Mouse (Mus musculus): ENCODE measurements at regions not wholly inside any gene's neighbourhood (a gene's known extent, or its start where the extent isn't known, plus 50 kb on each side); places are given as distances from the start of the nearest gene placed in this dataset.

DNA sequence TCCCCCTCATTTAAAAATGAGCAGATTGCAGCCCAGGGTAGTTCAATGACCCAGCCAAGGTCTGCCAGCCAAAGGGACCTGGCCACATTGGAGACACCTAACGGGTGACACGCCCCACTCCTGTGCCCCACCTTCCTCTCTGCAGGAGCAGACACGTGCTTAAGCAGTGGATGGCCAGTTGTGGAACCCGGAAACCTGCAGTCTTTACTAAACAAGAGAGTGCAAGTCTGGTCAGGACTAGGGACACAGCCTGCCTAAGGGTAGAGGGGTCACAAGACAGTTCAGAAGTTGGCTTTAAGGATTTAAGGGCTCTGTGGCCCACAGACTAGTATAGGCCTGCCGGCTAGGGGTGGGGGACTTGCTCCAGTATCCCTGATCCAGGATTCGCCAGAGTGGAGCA, 179.2 kb upstream of the Gm4791 start:
- H3K4me3 ChIP-seq (ENCODE audit: insufficient read depth, poor library complexity, severe bottlenecking), result no peak overlapping the region
- H3K27me3 ChIP-seq (ENCODE audit: control insufficient read depth, insufficient read depth, insufficient read length), result no peaks in the 10 kb centered on the region
- H3K36me3 ChIP-seq (ENCODE audit: control insufficient read depth, insufficient read depth), result no peaks in the 10 kb centered on the region

DNA sequence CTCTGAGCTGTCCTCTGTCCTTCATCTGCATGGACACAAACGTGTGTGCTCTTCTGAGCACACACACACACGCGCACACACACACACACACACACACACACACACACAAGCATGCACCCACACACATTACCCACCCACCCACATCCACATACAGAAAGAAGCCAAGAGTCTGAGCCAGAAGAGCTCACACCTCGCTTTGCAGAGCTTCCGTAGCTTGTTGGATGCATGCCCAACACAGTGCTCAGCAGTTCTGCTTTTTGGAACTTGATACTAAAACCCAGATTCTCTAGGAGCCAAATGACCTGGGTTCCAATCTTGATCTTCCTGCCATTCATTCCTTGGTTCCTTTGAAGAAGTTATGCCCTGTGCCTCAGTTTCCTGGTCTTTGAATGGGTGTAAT, 182.4 kb upstream of the Gm4791 start:
- Histone ChIP-seq H3K36me3 (ENCODE audit: control insufficient read depth, insufficient read depth) (no peaks in the 10 kb centered on the region), H3K79me2 (ENCODE audit: control insufficient read depth, insufficient read depth) (no peaks in the 10 kb centered on the region), H3K4me3 (ENCODE audit: insufficient read depth, poor library complexity, severe bottlenecking) (no peak overlapping the region), H3K27me3 (ENCODE audit: control insufficient read depth, insufficient read depth, insufficient read length) (no peaks in the 10 kb centered on the region), H3ac (ENCODE audit: control insufficient read depth, insufficient read length, low read depth) (no peak overlapping the region), H3K79me3 (ENCODE audit: low read depth) (no peaks in the 10 kb centered on the region)
- TF ChIP-seq MYOG (IDR thresholded peaks at IDR 0.05; ENCODE audit: control insufficient read depth, extremely low read depth, insufficient read length), result no peak
- TF ChIP-seq FOSL1 (IDR thresholded peaks at IDR 0.05; ENCODE audit: insufficient read depth, low read length, poor library complexity, severe bottlenecking), result no peak
- TF ChIP-seq USF1 (IDR thresholded peaks at IDR 0.05; ENCODE audit: low read depth), result no peak
- no peak for TF ChIP-seq CTCF (IDR thresholded peaks at IDR 0.05; ENCODE audit: control insufficient read depth, insufficient read depth, insufficient read length)
- no peak for TF ChIP-seq MYOD1 (IDR thresholded peaks at IDR 0.05; ENCODE audit: control insufficient read depth, insufficient read length, low read depth)
- no peak for TF ChIP-seq CEBPB (IDR thresholded peaks at IDR 0.05; ENCODE audit: low read depth)
- TF ChIP-seq MAX (IDR thresholded peaks at IDR 0.05), result no peak

More for the DNA sequence above, 179.2 kb upstream of the Gm4791 start:
- H3ac ChIP-seq (ENCODE audit: control insufficient read depth, insufficient read length, low read depth), result no peak overlapping the region
- no peak for TF ChIP-seq CEBPB (IDR thresholded peaks at IDR 0.05; ENCODE audit: low read depth)
- no peaks in the 10 kb centered on the region for H3K79me3 ChIP-seq (ENCODE audit: low read depth)
- H3K79me2 ChIP-seq (ENCODE audit: control insufficient read depth, insufficient read depth), result no peaks in the 10 kb centered on the region

DNA sequence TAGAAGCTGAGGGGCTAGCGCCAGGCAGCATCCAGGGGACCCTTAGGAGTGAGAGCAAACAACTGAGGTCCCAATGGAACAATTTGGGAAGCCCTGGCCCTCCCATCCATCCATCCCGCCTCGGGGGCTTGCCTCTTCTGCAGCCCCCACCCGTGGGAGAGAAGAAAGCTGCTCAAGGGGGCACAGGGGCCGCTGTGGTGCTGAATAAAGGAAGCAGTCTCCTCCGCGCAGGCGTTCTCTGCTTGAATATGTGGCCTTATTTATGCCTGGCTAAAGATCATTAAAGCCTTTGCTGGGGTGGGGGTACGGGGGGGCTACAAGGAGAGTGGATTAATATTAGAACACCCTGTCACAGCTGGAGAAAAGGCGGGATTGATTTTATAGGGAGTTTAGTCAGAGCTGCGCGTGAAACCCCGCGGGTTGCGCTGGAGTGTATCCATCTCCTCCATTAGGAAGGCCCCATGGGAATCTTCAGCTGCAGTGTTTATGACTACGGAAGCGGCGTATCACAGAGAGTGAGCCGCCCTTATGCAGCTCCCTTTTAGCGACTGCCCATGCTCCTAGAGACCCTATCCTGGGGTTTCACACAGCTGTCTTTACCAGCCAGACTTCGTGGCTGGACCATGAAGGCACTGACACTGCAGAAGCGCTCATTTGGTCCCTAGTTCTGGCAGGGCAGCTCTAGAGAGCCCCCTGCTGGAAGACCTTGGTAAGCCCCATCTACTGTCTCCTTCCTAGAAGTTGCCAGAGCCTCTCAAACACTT, 183.9 kb upstream of the Gm4791 start:
- Histone ChIP-seq H3K4me3 (ENCODE audit: insufficient read depth, poor library complexity, severe bottlenecking) (no peak overlapping the region), H3K27me3 (ENCODE audit: control insufficient read depth, insufficient read depth, insufficient read length) (no peaks in the 10 kb centered on the region)

DNA sequence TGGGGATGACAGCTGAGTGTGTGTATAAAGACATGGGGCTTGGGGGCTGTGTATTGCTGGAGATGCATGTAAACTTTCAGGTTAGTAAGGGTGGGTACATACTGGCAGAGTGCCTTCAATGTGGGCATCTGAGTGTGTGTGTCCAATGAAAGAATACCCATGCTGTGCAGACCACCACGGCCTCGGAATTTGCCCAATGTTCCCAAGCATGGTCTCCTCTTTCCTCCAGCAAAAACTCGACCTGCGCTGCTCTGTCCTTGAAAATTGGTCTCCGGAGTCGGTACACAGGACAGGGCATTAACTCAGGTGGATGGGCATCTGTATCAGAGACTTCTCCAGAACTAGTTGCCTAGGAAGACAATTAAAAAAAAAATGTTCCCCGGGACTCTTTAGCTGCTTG, 188.3 kb upstream of the Gm4791 start:
- H3ac ChIP-seq (ENCODE audit: control insufficient read depth, insufficient read length, low read depth), result no peak overlapping the region
- no peaks in the 10 kb centered on the region for H3K36me3 ChIP-seq (ENCODE audit: control insufficient read depth, insufficient read depth)
- no peak for TF ChIP-seq CEBPB (IDR thresholded peaks at IDR 0.05; ENCODE audit: low read depth)
- TF ChIP-seq USF1 (IDR thresholded peaks at IDR 0.05; ENCODE audit: low read depth), result no peak
- no peak for TF ChIP-seq CTCF (IDR thresholded peaks at IDR 0.05; ENCODE audit: control insufficient read depth, insufficient read depth, insufficient read length)
- no peak for TF ChIP-seq FOSL1 (IDR thresholded peaks at IDR 0.05; ENCODE audit: insufficient read depth, low read length, poor library complexity, severe bottlenecking)
- no peak for TF ChIP-seq MYOD1 (IDR thresholded peaks at IDR 0.05; ENCODE audit: control insufficient read depth, insufficient read length, low read depth)
- TF ChIP-seq MAX (IDR thresholded peaks at IDR 0.05), result no peak
- no peak for TF ChIP-seq MYOG (IDR thresholded peaks at IDR 0.05; ENCODE audit: control insufficient read depth, extremely low read depth, insufficient read length)
- H3K79me2 ChIP-seq (ENCODE audit: control insufficient read depth, insufficient read depth), result no peaks in the 10 kb centered on the region
- no peak overlapping the region for H3K4me3 ChIP-seq (ENCODE audit: insufficient read depth, poor library complexity, severe bottlenecking)
- no peaks in the 10 kb centered on the region for H3K79me3 ChIP-seq (ENCODE audit: low read depth)
- no peaks in the 10 kb centered on the region for H3K27me3 ChIP-seq (ENCODE audit: control insufficient read depth, insufficient read depth, insufficient read length)

More for the DNA sequence above, 183.9 kb upstream of the Gm4791 start:
- no peak overlapping the region for H3ac ChIP-seq (ENCODE audit: control insufficient read depth, insufficient read length, low read depth)
- no peaks in the 10 kb centered on the region for H3K79me3 ChIP-seq (ENCODE audit: low read depth)
- H3K79me2 ChIP-seq (ENCODE audit: control insufficient read depth, insufficient read depth), result no peaks in the 10 kb centered on the region
- H3K36me3 ChIP-seq (ENCODE audit: control insufficient read depth, insufficient read depth), result no peaks in the 10 kb centered on the region
- no peak for TF ChIP-seq MYOG (IDR thresholded peaks at IDR 0.05; ENCODE audit: control insufficient read depth, extremely low read depth, insufficient read length)

DNA sequence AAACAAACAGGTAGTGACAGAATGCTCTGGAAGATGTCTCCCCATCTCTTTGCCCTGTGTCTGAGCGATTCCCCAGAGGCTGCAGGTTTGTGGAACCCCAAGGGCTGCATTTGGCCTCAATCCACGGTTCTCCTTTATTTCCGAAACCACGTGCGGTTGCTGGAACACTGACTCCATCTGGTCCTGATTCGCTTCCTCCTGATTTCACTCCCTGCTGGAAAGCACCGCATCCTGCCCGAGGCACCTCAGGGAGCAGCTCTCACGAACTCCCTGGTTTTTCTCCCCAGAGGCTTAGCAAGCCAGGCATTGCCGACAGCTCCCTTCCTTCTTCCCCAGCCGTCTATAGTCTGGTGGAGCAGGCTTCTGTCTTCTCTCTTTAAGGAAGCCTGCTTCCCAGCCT, 203.1 kb upstream of the Gm4791 start:
- TF ChIP-seq MYOG (IDR thresholded peaks at IDR 0.05; ENCODE audit: control insufficient read depth, extremely low read depth, insufficient read length) (no peak), CEBPB (IDR thresholded peaks at IDR 0.05; ENCODE audit: low read depth) (no peak), CTCF (IDR thresholded peaks at IDR 0.05; ENCODE audit: control insufficient read depth, insufficient read depth, insufficient read length) (no peak), FOSL1 (IDR thresholded peaks at IDR 0.05; ENCODE audit: insufficient read depth, low read length, poor library complexity, severe bottlenecking) (no peak), MYOD1 (IDR thresholded peaks at IDR 0.05; ENCODE audit: control insufficient read depth, insufficient read length, low read depth) (no peak), MAX (IDR thresholded peaks at IDR 0.05) (no peak), USF1 (IDR thresholded peaks at IDR 0.05; ENCODE audit: low read depth) (no peak)
- Histone ChIP-seq H3K79me2 (ENCODE audit: control insufficient read depth, insufficient read depth) (no peaks in the 10 kb centered on the region), H3ac (ENCODE audit: control insufficient read depth, insufficient read length, low read depth) (no peak overlapping the region), H3K36me3 (ENCODE audit: control insufficient read depth, insufficient read depth) (no peaks in the 10 kb centered on the region), H3K79me3 (ENCODE audit: low read depth) (no peaks in the 10 kb centered on the region), H3K27me3 (ENCODE audit: control insufficient read depth, insufficient read depth, insufficient read length) (no peaks in the 10 kb centered on the region), H3K4me3 (ENCODE audit: insufficient read depth, poor library complexity, severe bottlenecking) (no peak overlapping the region)

DNA sequence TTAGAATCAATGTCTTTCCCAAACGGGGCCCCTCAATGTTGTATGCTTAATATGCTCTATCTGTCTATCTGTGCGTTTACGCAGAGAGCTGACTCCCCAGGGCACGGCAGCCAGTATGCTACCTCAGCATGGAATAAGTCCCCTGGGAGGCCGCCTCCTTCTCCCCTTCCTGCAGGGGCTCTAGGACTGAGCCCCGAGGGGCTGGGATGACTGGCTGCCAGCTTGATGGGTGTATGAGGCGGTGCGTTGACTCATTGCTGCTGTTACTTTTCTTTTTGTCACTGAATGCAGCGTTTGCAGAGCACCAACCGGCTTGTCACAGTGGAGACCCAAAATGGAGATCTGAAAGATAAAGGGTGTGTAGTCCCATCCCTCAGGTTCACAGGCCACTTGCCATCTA, 209.5 kb upstream of the Gm4791 start:
- Histone ChIP-seq H3K4me3 (ENCODE audit: insufficient read depth, poor library complexity, severe bottlenecking) (no peak overlapping the region), H3K36me3 (ENCODE audit: control insufficient read depth, insufficient read depth) (no peaks in the 10 kb centered on the region), H3ac (ENCODE audit: control insufficient read depth, insufficient read length, low read depth) (no peak overlapping the region), H3K79me2 (ENCODE audit: control insufficient read depth, insufficient read depth) (no peaks in the 10 kb centered on the region), H3K27me3 (ENCODE audit: control insufficient read depth, insufficient read depth, insufficient read length) (no peaks in the 10 kb centered on the region), H3K79me3 (ENCODE audit: low read depth) (no peaks in the 10 kb centered on the region)
- TF ChIP-seq FOSL1 (IDR thresholded peaks at IDR 0.05; ENCODE audit: insufficient read depth, low read length, poor library complexity, severe bottlenecking) (no peak), MAX (IDR thresholded peaks at IDR 0.05) (no peak), USF1 (IDR thresholded peaks at IDR 0.05; ENCODE audit: low read depth) (no peak), MYOG (IDR thresholded peaks at IDR 0.05; ENCODE audit: control insufficient read depth, extremely low read depth, insufficient read length) (no peak), CEBPB (IDR thresholded peaks at IDR 0.05; ENCODE audit: low read depth) (no peak), MYOD1 (IDR thresholded peaks at IDR 0.05; ENCODE audit: control insufficient read depth, insufficient read length, low read depth) (no peak), CTCF (IDR thresholded peaks at IDR 0.05; ENCODE audit: control insufficient read depth, insufficient read depth, insufficient read length) (no peak)
